Mouse (Mus musculus): Measurements from ENCODE around the gene Gm3727. TPM values are rescaled to one million over a fixed set of nuclear protein-coding genes. Genes with fewer than 3 reads are reported as not detected.

Gene Gm3727
- not detected for total RNA-seq (2023)

GRCm38 (mm10) chr14:7264614-7265013, at the start of gene Gm3727:
Gm3727 (minus strand) TSS chr14:7264714.

Other genes starting within 250 kb of the Gm3727 start
- gene Gm10406, start 237.3 kb downstream of the Gm3727 start, total RNA-seq (2023), result not detected
- gene Gm3685, start 219.7 kb downstream of the Gm3727 start, total RNA-seq (2023), result not detected
- not detected for gene Gm3696, start 164.1 kb downstream of the Gm3727 start, total RNA-seq (2023)
- not detected for gene Gm6676, start 139.3 kb downstream of the Gm3727 start, total RNA-seq (2023)
- gene Gm3512, start 90.2 kb downstream of the Gm3727 start, total RNA-seq (2023), result not detected
- gene Gm16434, start 70.2 kb downstream of the Gm3727 start, total RNA-seq (2023), result not detected
- gene Gm3739, start 50.3 kb upstream of the Gm3727 start, total RNA-seq (2023), result not detected
- gene Gm5797, start 67.7 kb upstream of the Gm3727 start, total RNA-seq (2023), result not detected
- gene Gm8374, start 100.4 kb upstream of the Gm3727 start, total RNA-seq (2023), result not detected
- not detected for gene Gm3755, start 186.2 kb upstream of the Gm3727 start, total RNA-seq (2023)
- gene Gm3752, start 219.0 kb upstream of the Gm3727 start, total RNA-seq (2023), result not detected

Measured in monocyte, adult 59 days (primary cell).